Mouse (Mus musculus): ENCODE results near the gene Rassf4. TPM values are rescaled to one million over a fixed set of nuclear protein-coding genes. Genes with fewer than 3 reads are reported as not detected.

Rassf4 gene
- total and polyA plus RNA-seq, 3 experiments = 0.08 TPM; not detected in 1

DNA sequence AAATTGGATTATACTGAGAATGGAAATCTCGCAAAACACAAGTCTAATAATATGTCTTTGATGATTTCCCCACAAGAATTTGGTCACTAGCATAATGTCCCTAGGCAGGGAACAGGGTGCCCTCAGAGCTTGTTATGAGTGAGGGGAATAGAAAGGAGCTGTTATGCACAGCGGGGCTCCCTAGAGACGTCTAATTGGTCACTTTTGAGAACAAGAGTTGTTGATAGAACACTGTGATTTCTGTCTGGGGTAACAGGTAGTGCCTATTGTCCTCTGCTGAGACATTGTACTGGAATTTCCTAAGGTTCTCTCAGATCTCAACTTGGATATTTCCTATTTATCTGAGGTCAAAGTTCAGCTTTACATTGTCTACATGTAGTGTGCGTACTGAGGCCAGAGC is 89.7 kb downstream of the Rassf4 start, which contains the start of gene Olfr215:
Gene Olfr215, minus strand, starts transcription at position 101 of the 400 bp plus-strand sequence.
- no peaks in the 10 kb centered on the region for H3K79me2 ChIP-seq (ENCODE audit: control insufficient read depth, insufficient read depth, low read length, poor library complexity)
- H3K36me3 ChIP-seq (ENCODE audit: control insufficient read depth in 1 of 2, insufficient read depth in 2 of 2, low read length in 2 of 2) = no peaks in the 10 kb centered on the region
- H3K27ac ChIP-seq (ENCODE audit: control insufficient read depth, low read depth, low read length) = no peak within 1 kb of the TSS

More for the DNA sequence above, 89.7 kb downstream of the Rassf4 start, which contains the start of gene Olfr215:
- H3K9me3 ChIP-seq (replicated peaks; ENCODE audit: insufficient read depth, low read length) = no peaks in the 10 kb centered on the region
- no peak for TF ChIP-seq POLR2AphosphoS2 (IDR thresholded peaks at IDR 0.05; ENCODE audit: low read length)
- TF ChIP-seq E2F4 (IDR thresholded peaks at IDR 0.05; ENCODE audit: borderline replicate concordance, low read depth, low read length) = no peak
- no peak for TF ChIP-seq ZNF384 (IDR thresholded peaks at IDR 0.05; ENCODE audit: low read depth, low read length)
- no peak for TF ChIP-seq ZMIZ1 (IDR thresholded peaks at IDR 0.05; ENCODE audit: low read depth, low read length)
- TF ChIP-seq USF2 (IDR thresholded peaks at IDR 0.05; ENCODE audit: borderline replicate concordance in 1 of 2, insufficient read depth in 1 of 2, low read depth in 1 of 2, low read length in 2 of 2) = no peak
- H3K27me3 ChIP-seq (ENCODE audit: control insufficient read depth in 1 of 2, insufficient read depth in 2 of 2, low read length in 2 of 2) = no peaks in the 10 kb centered on the region
- no peak within 1 kb of the TSS for H3K9ac ChIP-seq (ENCODE audit: control insufficient read depth, low read depth, low read length, poor library complexity, severe bottlenecking)
- no peak within 1 kb of the TSS for H3K4me3 ChIP-seq (ENCODE audit: control insufficient read depth in 1 of 2, insufficient read depth in 1 of 2, low read depth in 2 of 2, low read length in 2 of 2)
- H3K4me1 ChIP-seq (ENCODE audit: control insufficient read depth in 1 of 2, insufficient read depth in 2 of 2, low read length in 2 of 2) = no peaks in the 10 kb centered on the region
- no peak for DNase-seq (ENCODE audit: low read depth, low spot score)

Other genes with a start within 250 kb of the Rassf4 start
- gene Alox5, start 212.8 kb downstream of the Rassf4 start, total RNA-seq (2012; rRNA removed) = 1.1 and 1.6 TPM in 2 replicates
- gene Alox5, start 212.8 kb downstream of the Rassf4 start, polyA plus RNA-seq (2012; ENCODE audit: insufficient read depth in 1 of 2, insufficient read length in 2 of 2, low read depth in 1 of 2, low replicate concordance in 2 of 2, missing spikeins in 1 of 2) = 1 to 10 TPM in 1 of 2 experiments, not detected in 1; 5.7 TPM
- not detected in 2 replicates for gene Olfr211, start 184.9 kb downstream of the Rassf4 start, total RNA-seq (2012; rRNA removed)
- gene Olfr211, start 184.9 kb downstream of the Rassf4 start, polyA plus RNA-seq (2012; ENCODE audit: insufficient read depth in 1 of 2, insufficient read length in 2 of 2, low read depth in 1 of 2, low replicate concordance in 2 of 2, missing spikeins in 1 of 2) = not detected
- gene Olfr212, start 167.4 kb downstream of the Rassf4 start, total RNA-seq (2012; rRNA removed) = not detected in 2 replicates
- gene Olfr212, start 167.4 kb downstream of the Rassf4 start, polyA plus RNA-seq (2012; ENCODE audit: insufficient read depth in 1 of 2, insufficient read length in 2 of 2, low read depth in 1 of 2, low replicate concordance in 2 of 2, missing spikeins in 1 of 2) = under 1 TPM in 1 of 2 experiments, not detected in 1; 0.03 TPM
- gene Olfr213, start 135.5 kb downstream of the Rassf4 start, total RNA-seq (2012; rRNA removed) = not detected in 2 replicates
- not detected for gene Olfr213, start 135.5 kb downstream of the Rassf4 start, polyA plus RNA-seq (2012; ENCODE audit: insufficient read depth in 1 of 2, insufficient read length in 2 of 2, low read depth in 1 of 2, low replicate concordance in 2 of 2, missing spikeins in 1 of 2)
- 0.72 and 2.0 TPM in 2 replicates for gene Gm5580, start 122.8 kb downstream of the Rassf4 start, total RNA-seq (2012; rRNA removed)
- under 1 TPM in 1 of 2 experiments, not detected in 1; 0.54 TPM for gene Gm5580, start 122.8 kb downstream of the Rassf4 start, polyA plus RNA-seq (2012; ENCODE audit: insufficient read depth in 1 of 2, insufficient read length in 2 of 2, low read depth in 1 of 2, low replicate concordance in 2 of 2, missing spikeins in 1 of 2)
- gene Olfr214, start 119.7 kb downstream of the Rassf4 start, total RNA-seq (2012; rRNA removed) = not detected in 2 replicates
- gene Olfr214, start 119.7 kb downstream of the Rassf4 start, polyA plus RNA-seq (2012; ENCODE audit: insufficient read depth in 1 of 2, insufficient read length in 2 of 2, low read depth in 1 of 2, low replicate concordance in 2 of 2, missing spikeins in 1 of 2) = not detected
- gene Olfr215, start 89.8 kb downstream of the Rassf4 start, total RNA-seq (2012; rRNA removed) = not detected in 2 replicates
- under 1 TPM in 1 of 2 experiments, not detected in 1; 0.04 TPM for gene Olfr215, start 89.8 kb downstream of the Rassf4 start, polyA plus RNA-seq (2012; ENCODE audit: insufficient read depth in 1 of 2, insufficient read length in 2 of 2, low read depth in 1 of 2, low replicate concordance in 2 of 2, missing spikeins in 1 of 2)
- gene Zfp422, start 45.0 kb downstream of the Rassf4 start, total RNA-seq (2012; rRNA removed) = not detected in 2 replicates
- gene Zfp422, start 45.0 kb downstream of the Rassf4 start, polyA plus RNA-seq (2012; ENCODE audit: insufficient read depth in 1 of 2, insufficient read length in 2 of 2, low read depth in 1 of 2, low replicate concordance in 2 of 2, missing spikeins in 1 of 2) = under 1 TPM in 1 of 2 experiments, not detected in 1; 0.32 TPM
- not detected in 2 replicates for gene Depp1, start 23.3 kb downstream of the Rassf4 start, total RNA-seq (2012; rRNA removed)
- gene Depp1, start 23.3 kb downstream of the Rassf4 start, polyA plus RNA-seq (2012; ENCODE audit: insufficient read depth in 1 of 2, insufficient read length in 2 of 2, low read depth in 1 of 2, low replicate concordance in 2 of 2, missing spikeins in 1 of 2) = not detected
- under 0.01 and 0.04 TPM in 2 replicates for gene Tmem72, start 43.0 kb upstream of the Rassf4 start, total RNA-seq (2012; rRNA removed)
- under 1 TPM in 1 of 2 experiments, not detected in 1; 0.01 TPM for gene Tmem72, start 43.0 kb upstream of the Rassf4 start, polyA plus RNA-seq (2012; ENCODE audit: insufficient read depth in 1 of 2, insufficient read length in 2 of 2, low read depth in 1 of 2, low replicate concordance in 2 of 2, missing spikeins in 1 of 2)

Measured in MEL (cell line).